Mouse (Mus musculus): Measurements from ENCODE around the gene Tnip2.

Gene Tnip2

GRCm38 (mm10) chr5:34523958-34524485, 10.2 kb upstream of the Tnip2 start:
- no peak for DNase-seq (ENCODE audit: low spot score)

- no peak for DNase-seq (ENCODE audit: low spot score)
Observed at GRCm38 (mm10) chr5:34521337-34521736, 7.5 kb upstream of the Tnip2 start.

- DNase-seq (ENCODE audit: low spot score) = no peak
Observed at GRCm38 (mm10) chr5:34520458-34521209, 6.8 kb upstream of the Tnip2 start.

GRCm38 (mm10) chr5:34519389-34519910, 5.7 kb upstream of the Tnip2 start:
- DNase-seq (ENCODE audit: low spot score) = no peak

GRCm38 (mm10) chr5:34517913-34518312, 4.1 kb upstream of the Tnip2 start:
- peak; percentile 39 for DNase-seq (ENCODE audit: low spot score)

GRCm38 (mm10) chr5:34515096-34515495, 1.3 kb upstream of the Tnip2 start:
- no peak for DNase-seq (ENCODE audit: low spot score)

- DNase-seq (ENCODE audit: low spot score) = no peak
Observed at GRCm38 (mm10) chr5:34514218-34514566, 401 bp upstream of the Tnip2 start.

- no peak for DNase-seq (ENCODE audit: low spot score)
Observed at GRCm38 (mm10) chr5:34512486-34512885, 1.3 kb downstream of the Tnip2 start.

GRCm38 (mm10) chr5:34502821-34503220, 11.0 kb downstream of the Tnip2 start:
- DNase-seq (ENCODE audit: low spot score) = no peak

GRCm38 (mm10) chr5:34502411-34502810, 11.4 kb downstream of the Tnip2 start:
- DNase-seq (ENCODE audit: low spot score) = no peak

GRCm38 (mm10) chr5:34501588-34501987, 12.2 kb downstream of the Tnip2 start:
- no peak for DNase-seq (ENCODE audit: low spot score)

GRCm38 (mm10) chr5:34500886-34501285, 12.9 kb downstream of the Tnip2 start:
- DNase-seq (ENCODE audit: low spot score) = no peak

- DNase-seq (ENCODE audit: low spot score) = no peak
Observed at GRCm38 (mm10) chr5:34496745-34497144, 17.0 kb downstream of the Tnip2 start.

- no peak for DNase-seq (ENCODE audit: low spot score)
Observed at GRCm38 (mm10) chr5:34489418-34489787, 24.4 kb downstream of the Tnip2 start.

- DNase-seq (ENCODE audit: low spot score) = no peak
Observed at GRCm38 (mm10) chr5:34488741-34489417, 24.9 kb downstream of the Tnip2 start.

GRCm38 (mm10) chr5:34487320-34488090, 26.3 kb downstream of the Tnip2 start:
- DNase-seq (ENCODE audit: low spot score) = no peak

- no peak for DNase-seq (ENCODE audit: low spot score)
Observed at GRCm38 (mm10) chr5:34485731-34486130, 28.1 kb downstream of the Tnip2 start.

GRCm38 (mm10) chr5:34480926-34481325, 32.9 kb downstream of the Tnip2 start:
- no peak for DNase-seq (ENCODE audit: low spot score)

- no peak for DNase-seq (ENCODE audit: low spot score)
Observed at GRCm38 (mm10) chr5:34468039-34468775, 45.6 kb downstream of the Tnip2 start.

- DNase-seq (ENCODE audit: low spot score) = no peak
Observed at GRCm38 (mm10) chr5:34466648-34467047, 47.1 kb downstream of the Tnip2 start.

- DNase-seq (ENCODE audit: low spot score) = no peak
Observed at GRCm38 (mm10) chr5:34466079-34466478, 47.7 kb downstream of the Tnip2 start.

- no peak for DNase-seq (ENCODE audit: low spot score)
Observed at GRCm38 (mm10) chr5:34461841-34462240, 52.0 kb downstream of the Tnip2 start.

All from urinary bladder, postnatal 10 days (tissue).